Mouse (Mus musculus): ENCODE results near the gene Tmem229b. TPM values are rescaled to one million over a fixed set of nuclear protein-coding genes. Genes with fewer than 3 reads are reported as not detected.

Tmem229b gene
- polyA plus RNA-seq, 1 experiment from 2014 or later, result 3.3 TPM

- Histone ChIP-seq H3K4me2 (ENCODE audit: low read length) (peak overlapping the region; percentile 28; the same call in 1 of the 2 replicates), H3K27me3 (ENCODE audit: insufficient read depth, low read length) (no peaks in the 10 kb centered on the region), H3K4me1 (replicated peaks; ENCODE audit: insufficient read depth, low read length) (no peaks in the 10 kb centered on the region), H3K9me3 (replicated peaks; ENCODE audit: low read length) (no peaks in the 10 kb centered on the region), H3K27ac (no peak overlapping the region), H3K4me3 (replicated peaks; ENCODE audit: low read depth, low read length) (no peak overlapping the region), H3K9ac (ENCODE audit: low read depth, low read length) (no peak overlapping the region), H3K36me3 (ENCODE audit: insufficient read depth, low read length) (no peaks in the 10 kb centered on the region)
- 75% methylated on average over 2 of the region's 2 CpGs for WGBS
- ATAC-seq (replicated peaks; ENCODE audit: low FRiP score, low read depth), result no peak
- DNase-seq (ENCODE audit: low spot score), result no peak
- no peak for TF ChIP-seq CTCF (IDR thresholded peaks at IDR 0.05; ENCODE audit: low read depth)
Measured at GRCm38 (mm10) chr12:78981131-78981530, 26.3 kb downstream of the Tmem229b start.

- H3K9me3 ChIP-seq (replicated peaks; ENCODE audit: low read length), result no peaks in the 10 kb centered on the region
- H3K27ac ChIP-seq, result 0 out of 2 replicates have a peak overlapping the region, but pooled peaks have one; percentile 42
- no peaks in the 10 kb centered on the region for H3K27me3 ChIP-seq (ENCODE audit: insufficient read depth, low read length)
- no peak for TF ChIP-seq CTCF (IDR thresholded peaks at IDR 0.05; ENCODE audit: low read depth)
- DNase-seq (ENCODE audit: low spot score) (peak; percentile 31), ATAC-seq (replicated peaks; ENCODE audit: low FRiP score, low read depth) (no peak)
- H3K36me3 ChIP-seq (ENCODE audit: insufficient read depth, low read length), result no peaks in the 10 kb centered on the region
- H3K9ac ChIP-seq (ENCODE audit: low read depth, low read length), result no peak overlapping the region
- H3K4me1 ChIP-seq (replicated peaks; ENCODE audit: insufficient read depth, low read length), result no peaks in the 10 kb centered on the region
- no peak overlapping the region for H3K4me3 ChIP-seq (replicated peaks; ENCODE audit: low read depth, low read length)
- peak overlapping the region; percentile 28; the same call in 1 of the 2 replicates for H3K4me2 ChIP-seq (ENCODE audit: low read length)
- 58% methylated on average over 5 of the region's 5 CpGs for WGBS
Measured at GRCm38 (mm10) chr12:78980683-78981091, 26.7 kb downstream of the Tmem229b start.

- Histone ChIP-seq H3K9me3 (replicated peaks; ENCODE audit: low read length) (no peaks in the 10 kb centered on the region), H3K27me3 (ENCODE audit: insufficient read depth, low read length) (no peaks in the 10 kb centered on the region), H3K9ac (ENCODE audit: low read depth, low read length) (no peak overlapping the region), H3K4me1 (replicated peaks; ENCODE audit: insufficient read depth, low read length) (no peaks in the 10 kb centered on the region), H3K27ac (no peak overlapping the region), H3K4me2 (ENCODE audit: low read length) (no peak overlapping the region), H3K4me3 (replicated peaks; ENCODE audit: low read depth, low read length) (no peak overlapping the region), H3K36me3 (ENCODE audit: insufficient read depth, low read length) (no peaks in the 10 kb centered on the region)
- TF ChIP-seq CTCF (IDR thresholded peaks at IDR 0.05; ENCODE audit: low read depth), result no peak
- no peak for DNase-seq (ENCODE audit: low spot score)
- WGBS, result 86% methylated on average over 4 of the region's 4 CpGs
- ATAC-seq (replicated peaks; ENCODE audit: low FRiP score, low read depth), result no peak
Measured at GRCm38 (mm10) chr12:78977552-78977951, 29.9 kb downstream of the Tmem229b start.

GRCm38 (mm10) chr12:78977078-78977477 is 30.3 kb downstream of the Tmem229b start:
- 81% methylated on average over 4 of the region's 4 CpGs for WGBS
- Histone ChIP-seq H3K27me3 (ENCODE audit: insufficient read depth, low read length) (no peaks in the 10 kb centered on the region), H3K27ac (no peak overlapping the region), H3K4me3 (replicated peaks; ENCODE audit: low read depth, low read length) (no peak overlapping the region), H3K9me3 (replicated peaks; ENCODE audit: low read length) (no peaks in the 10 kb centered on the region), H3K4me2 (ENCODE audit: low read length) (no peak overlapping the region), H3K36me3 (ENCODE audit: insufficient read depth, low read length) (no peaks in the 10 kb centered on the region), H3K4me1 (replicated peaks; ENCODE audit: insufficient read depth, low read length) (no peaks in the 10 kb centered on the region), H3K9ac (ENCODE audit: low read depth, low read length) (no peak overlapping the region)
- ATAC-seq (replicated peaks; ENCODE audit: low FRiP score, low read depth) (no peak), DNase-seq (ENCODE audit: low spot score) (no peak)
- TF ChIP-seq CTCF (IDR thresholded peaks at IDR 0.05; ENCODE audit: low read depth), result no peak

- H3K9ac ChIP-seq (ENCODE audit: low read depth, low read length), result no peak overlapping the region
Measured at GRCm38 (mm10) chr12:78975836-78976235, 31.6 kb downstream of the Tmem229b start.

GRCm38 (mm10) chr12:78974767-78975166 is 32.7 kb downstream of the Tmem229b start:
- ATAC-seq (replicated peaks; ENCODE audit: low FRiP score, low read depth) (no peak), DNase-seq (ENCODE audit: low spot score) (no peak)
- Histone ChIP-seq H3K27ac (no peak overlapping the region), H3K9ac (ENCODE audit: low read depth, low read length) (no peak overlapping the region), H3K27me3 (ENCODE audit: insufficient read depth, low read length) (no peaks in the 10 kb centered on the region), H3K4me1 (replicated peaks; ENCODE audit: insufficient read depth, low read length) (no peaks in the 10 kb centered on the region), H3K4me2 (ENCODE audit: low read length) (no peak overlapping the region), H3K36me3 (ENCODE audit: insufficient read depth, low read length) (no peaks in the 10 kb centered on the region), H3K4me3 (replicated peaks; ENCODE audit: low read depth, low read length) (no peak overlapping the region), H3K9me3 (replicated peaks; ENCODE audit: low read length) (no peaks in the 10 kb centered on the region)
- 77% methylated on average over 5 of the region's 5 CpGs for WGBS
- TF ChIP-seq CTCF (IDR thresholded peaks at IDR 0.05; ENCODE audit: low read depth), result no peak

More at GRCm38 (mm10) chr12:78975836-78976235, 31.6 kb downstream of the Tmem229b start:
- Histone ChIP-seq H3K9me3 (replicated peaks; ENCODE audit: low read length) (no peaks in the 10 kb centered on the region), H3K4me1 (replicated peaks; ENCODE audit: insufficient read depth, low read length) (no peaks in the 10 kb centered on the region), H3K4me2 (ENCODE audit: low read length) (no peak overlapping the region), H3K36me3 (ENCODE audit: insufficient read depth, low read length) (no peaks in the 10 kb centered on the region), H3K27me3 (ENCODE audit: insufficient read depth, low read length) (no peaks in the 10 kb centered on the region), H3K4me3 (replicated peaks; ENCODE audit: low read depth, low read length) (no peak overlapping the region), H3K27ac (no peak overlapping the region)
- no peak for ATAC-seq (replicated peaks; ENCODE audit: low FRiP score, low read depth)
- TF ChIP-seq CTCF (IDR thresholded peaks at IDR 0.05; ENCODE audit: low read depth), result no peak
- DNase-seq (ENCODE audit: low spot score), result no peak
- 95% methylated on average over 4 of the region's 4 CpGs for WGBS

- H3K27ac ChIP-seq, result no peak overlapping the region
- H3K4me1 ChIP-seq (replicated peaks; ENCODE audit: insufficient read depth, low read length), result no peaks in the 10 kb centered on the region
- H3K4me2 ChIP-seq (ENCODE audit: low read length), result no peak overlapping the region
- no peak for TF ChIP-seq CTCF (IDR thresholded peaks at IDR 0.05; ENCODE audit: low read depth)
- no peak overlapping the region for H3K4me3 ChIP-seq (replicated peaks; ENCODE audit: low read depth, low read length)
- 76% methylated on average over 2 of the region's 2 CpGs for WGBS
- no peaks in the 10 kb centered on the region for H3K27me3 ChIP-seq (ENCODE audit: insufficient read depth, low read length)
- DNase-seq (ENCODE audit: low spot score), result no peak
- H3K36me3 ChIP-seq (ENCODE audit: insufficient read depth, low read length), result no peaks in the 10 kb centered on the region
- H3K9ac ChIP-seq (ENCODE audit: low read depth, low read length), result no peak overlapping the region
- no peaks in the 10 kb centered on the region for H3K9me3 ChIP-seq (replicated peaks; ENCODE audit: low read length)
- no peak for ATAC-seq (replicated peaks; ENCODE audit: low FRiP score, low read depth)
Measured at GRCm38 (mm10) chr12:78973779-78974178, 33.6 kb downstream of the Tmem229b start.

Measured in kidney, postnatal 0 days (tissue).